Mouse (Mus musculus) megakaryocyte, embryonic 14.5 days (primary cell): ENCODE results near the gene Olfr1278. TPM values are rescaled to one million over a fixed set of nuclear protein-coding genes. Genes with fewer than 3 reads are reported as not detected.
"Not testable (repeated sequence)": the region's sequence is repeated elsewhere in the genome, so short reads cannot be mapped to it uniquely, and the experiment has no call there.

Experiments
- H3K27me3 ChIP-seq: replicated peaks from 2 replicates; pipeline ENCODE3; 2012; ENCODE audit warnings: inconsistent platforms
- H3K36me3 ChIP-seq: replicated peaks from 2 replicates; pipeline ENCODE3; 2012; ENCODE audit warnings: low read length, inconsistent platforms, mixed read lengths
- H3K4me1 ChIP-seq: 2 replicates; pipeline ENCODE4 v1.6.1; 2012; ENCODE audit warnings: inconsistent platforms
- H3K4me3 ChIP-seq: replicated peaks from 2 replicates; pipeline ENCODE3; 2012; ENCODE audit warnings: moderate library complexity, mild to moderate bottlenecking, inconsistent platforms
- H3K9me3 ChIP-seq: 2 replicates; pipeline ENCODE4 v1.6.1; 2012; ENCODE audit warnings: inconsistent platforms
- FLI1 ChIP-seq: IDR thresholded peaks from 2 replicates; pipeline ENCODE4 v1.6.1; 2012; ENCODE audit warnings: low read length, inconsistent platforms, mixed read lengths
- GATA1 ChIP-seq: IDR thresholded peaks from 3 replicates; pipeline ENCODE4 v1.6.1; 2012; ENCODE audit warnings: mixed read lengths, low read length, inconsistent platforms, borderline replicate concordance
- polyA plus RNA-seq: library from polyadenylated mRNA; stranded (reverse); fragments of >175 nt; gene quantifications from 2 replicates; pipeline ENCODE4 v1.2.3, GENCODE M21; 2012; ENCODE audit warnings: low replicate concordance; ENCODE audit not compliant: insufficient read depth

Olfr1278 gene
- not detected in 2 replicates for polyA plus RNA-seq

DNA sequence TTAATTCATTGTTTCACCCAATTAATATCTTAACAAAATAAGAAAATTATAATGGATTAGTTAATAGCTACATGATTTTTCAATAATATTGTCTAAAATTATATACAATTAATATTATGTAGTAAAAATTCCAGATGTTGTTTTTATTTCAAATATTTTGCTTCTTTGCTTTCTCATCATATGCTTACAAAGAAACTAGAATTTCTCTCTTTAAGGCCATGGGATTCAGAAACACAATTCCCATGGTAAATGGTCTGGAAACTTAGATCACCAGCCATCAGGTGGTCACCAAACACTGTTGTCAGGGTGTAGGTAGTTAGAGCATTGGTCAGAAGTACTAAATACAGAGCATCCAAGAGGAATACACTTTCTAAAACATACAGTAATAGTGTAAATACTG is at the start of gene Olfr1278:
Gene Olfr1278 (plus strand): TSS at position 301 of the 400 bp plus-strand sequence.
- no peak within 1 kb of the TSS for H3K4me3 ChIP-seq
- TF ChIP-seq GATA1 (no peak), FLI1 (no peak)
- no peaks in the 10 kb centered on the region for H3K36me3 ChIP-seq
- no peaks in the 10 kb centered on the region for H3K4me1 ChIP-seq
- H3K27me3 ChIP-seq, result no peaks in the 10 kb centered on the region
- no peaks in the 10 kb centered on the region for H3K9me3 ChIP-seq

DNA sequence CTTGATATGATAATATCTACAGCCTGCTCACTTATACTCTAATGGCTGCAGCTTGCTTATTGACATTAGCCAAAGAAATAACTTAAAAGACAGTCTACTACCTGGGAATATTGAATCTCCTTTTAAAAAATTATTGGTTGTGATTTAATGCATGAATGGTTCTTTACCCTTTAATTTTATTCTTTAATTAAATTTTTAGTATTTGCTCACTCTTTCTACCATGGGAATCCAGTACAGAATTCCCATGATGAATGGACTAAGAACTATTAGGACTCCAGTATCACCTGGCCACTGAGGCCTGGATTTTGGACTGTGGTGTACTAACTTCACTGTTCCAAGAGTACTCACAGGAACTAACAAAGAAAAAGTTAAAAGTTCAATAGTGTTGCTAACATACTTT is 35.7 kb upstream of the Olfr1278 start, which contains the start of gene Olfr1276:
Gene Olfr1276 (plus strand): TSS at position 301 of the 400 bp plus-strand sequence.
- H3K36me3 ChIP-seq, result no peaks in the 10 kb centered on the region
- H3K4me3 ChIP-seq, result no peak within 1 kb of the TSS
- TF ChIP-seq GATA1 (no peak), FLI1 (no peak)
- no peaks in the 10 kb centered on the region for H3K27me3 ChIP-seq
- H3K9me3 ChIP-seq, result no peaks in the 10 kb centered on the region
- H3K4me1 ChIP-seq, result no peaks in the 10 kb centered on the region

DNA sequence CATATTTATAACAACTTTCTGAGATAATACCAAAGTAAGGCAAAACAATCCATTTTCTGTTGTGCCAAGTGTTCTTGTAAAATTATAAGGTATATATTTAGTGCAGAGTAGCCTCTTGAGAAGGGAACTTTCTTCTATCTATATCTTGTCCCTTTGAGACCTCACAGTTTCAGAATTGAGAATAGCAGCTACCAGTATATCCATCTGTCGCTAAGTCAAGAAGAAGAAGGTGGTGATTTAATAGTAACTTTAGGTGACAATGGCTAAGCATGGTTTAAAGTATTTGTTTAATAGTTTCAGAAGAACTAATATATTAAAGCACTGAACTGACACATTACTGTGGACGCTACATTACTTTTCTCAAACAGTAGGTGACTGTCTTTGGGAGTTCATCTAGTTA is 15.9 kb upstream of the Olfr1278 start, which contains the start of gene Olfr1277:
Gene Olfr1277 (minus strand): TSS at position 101 of the 400 bp plus-strand sequence.
- TF ChIP-seq GATA1 (no peak), FLI1 (no peak)
- Histone ChIP-seq H3K9me3 (no peaks in the 10 kb centered on the region), H3K27me3 (no peaks in the 10 kb centered on the region), H3K36me3 (no peaks in the 10 kb centered on the region), H3K4me3 (no peak within 1 kb of the TSS), H3K4me1 (no peaks in the 10 kb centered on the region)

DNA sequence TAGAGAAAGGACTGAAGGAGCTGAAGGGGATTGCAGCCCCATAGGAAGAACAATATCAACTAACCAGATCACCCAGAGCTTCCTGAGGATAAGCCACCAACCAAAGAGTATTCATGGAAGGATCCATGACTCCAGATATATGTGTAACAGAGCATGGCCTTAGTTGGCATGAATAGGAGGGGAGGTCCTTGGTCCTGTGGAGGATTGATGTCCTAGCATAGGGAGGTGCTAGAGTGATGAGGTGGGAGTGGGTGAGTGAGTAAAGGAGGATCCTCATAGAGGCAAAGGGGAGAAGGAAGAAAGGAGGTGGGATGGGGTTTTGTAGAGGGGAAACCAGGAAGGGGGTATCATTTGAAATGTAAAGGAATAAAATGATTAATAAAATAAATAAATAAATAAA is 8.6 kb downstream of the Olfr1278 start:
- H3K4me1 ChIP-seq, result no peaks in the 10 kb centered on the region
- H3K4me3 ChIP-seq, result no peak overlapping the region
- TF ChIP-seq GATA1, result no peak
- no peaks in the 10 kb centered on the region for H3K27me3 ChIP-seq
- no peaks in the 10 kb centered on the region for H3K9me3 ChIP-seq
- H3K36me3 ChIP-seq, result no peaks in the 10 kb centered on the region

DNA sequence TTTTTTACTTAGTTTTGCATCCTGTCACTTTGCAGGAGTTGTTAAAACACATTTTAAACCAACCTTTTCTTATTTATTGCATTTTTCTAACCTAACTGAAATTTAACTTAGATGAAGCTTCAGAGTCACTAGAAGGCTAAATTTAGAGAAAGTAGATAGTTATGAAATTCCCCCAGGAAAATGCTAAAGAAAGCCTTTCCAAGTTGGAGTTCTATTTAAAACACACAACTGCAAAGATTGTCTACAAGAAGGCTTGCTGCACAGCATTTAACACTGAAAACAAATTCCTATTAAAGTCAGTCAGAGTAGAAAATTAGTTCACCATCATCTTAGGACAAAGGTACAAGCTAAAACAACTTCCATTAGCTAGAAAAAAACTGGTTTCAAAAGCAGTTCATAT is 10.4 kb downstream of the Olfr1278 start, which contains the start of gene Olfr1279:
Gene Olfr1279 (plus strand): TSS at position 262 of the 400 bp plus-strand sequence.
- H3K4me3 ChIP-seq, result no peak within 1 kb of the TSS
- no peak for TF ChIP-seq FLI1
- TF ChIP-seq GATA1, result no peak

DNA sequence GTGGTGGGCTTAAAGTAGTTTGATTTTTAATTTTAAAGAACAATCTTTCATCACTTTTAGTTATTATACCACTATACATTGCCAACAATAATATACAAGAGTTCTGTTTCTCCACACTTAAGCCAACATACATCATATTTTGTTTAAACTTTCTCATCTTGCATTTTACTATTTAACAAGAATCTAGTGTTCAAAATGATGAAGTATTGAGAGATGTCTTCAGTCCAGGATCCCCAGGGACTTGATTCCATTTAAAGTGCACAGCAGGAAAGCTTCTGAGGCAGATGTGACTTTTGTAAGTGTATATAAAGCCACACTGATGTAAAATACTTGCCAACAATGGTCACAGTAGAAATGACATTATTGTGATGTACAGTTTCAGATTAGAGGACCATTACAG is 23.8 kb downstream of the Olfr1278 start, which contains the start of gene Olfr1280:
Gene Olfr1280 (plus strand): TSS at position 301 of the 400 bp plus-strand sequence.
- Histone ChIP-seq H3K4me3 (no peak within 1 kb of the TSS), H3K4me1 (no peaks in the 10 kb centered on the region), H3K27me3 (no peaks in the 10 kb centered on the region), H3K9me3 (no peaks in the 10 kb centered on the region), H3K36me3 (no peaks in the 10 kb centered on the region)
- TF ChIP-seq GATA1, result no peak
- no peak for TF ChIP-seq FLI1

More for the DNA sequence above, 10.4 kb downstream of the Olfr1278 start, which contains the start of gene Olfr1279:
- H3K36me3 ChIP-seq, result no peaks in the 10 kb centered on the region
- H3K4me1 ChIP-seq, result no peaks in the 10 kb centered on the region
- no peaks in the 10 kb centered on the region for H3K9me3 ChIP-seq
- no peaks in the 10 kb centered on the region for H3K27me3 ChIP-seq

DNA sequence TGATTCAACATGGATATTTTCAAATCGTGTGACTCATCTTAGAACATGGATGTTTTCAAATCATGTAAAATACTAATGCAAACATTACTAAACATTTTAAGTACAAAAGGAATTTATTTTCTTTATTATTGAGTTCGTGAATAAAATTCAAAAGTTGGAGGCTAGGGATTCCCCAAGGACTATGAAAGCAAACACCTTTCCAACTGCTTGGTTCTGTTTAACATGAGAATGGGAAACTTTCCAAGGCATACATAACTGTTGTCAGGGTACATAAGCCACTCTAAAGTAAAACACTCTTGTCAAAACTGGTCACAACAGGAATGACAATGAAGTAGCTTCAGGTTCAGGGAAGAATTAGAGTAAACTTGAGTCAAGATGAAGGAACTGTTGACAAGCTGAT is 36.3 kb downstream of the Olfr1278 start, which contains the start of gene Olfr1281:
Gene Olfr1281 (plus strand): TSS at position 301 of the 400 bp plus-strand sequence.
- TF ChIP-seq FLI1 (no peak), GATA1 (no peak)
- Histone ChIP-seq H3K4me1 (no peaks in the 10 kb centered on the region), H3K36me3 (no peaks in the 10 kb centered on the region), H3K27me3 (no peaks in the 10 kb centered on the region), H3K4me3 (no peak within 1 kb of the TSS), H3K9me3 (no peaks in the 10 kb centered on the region)

DNA sequence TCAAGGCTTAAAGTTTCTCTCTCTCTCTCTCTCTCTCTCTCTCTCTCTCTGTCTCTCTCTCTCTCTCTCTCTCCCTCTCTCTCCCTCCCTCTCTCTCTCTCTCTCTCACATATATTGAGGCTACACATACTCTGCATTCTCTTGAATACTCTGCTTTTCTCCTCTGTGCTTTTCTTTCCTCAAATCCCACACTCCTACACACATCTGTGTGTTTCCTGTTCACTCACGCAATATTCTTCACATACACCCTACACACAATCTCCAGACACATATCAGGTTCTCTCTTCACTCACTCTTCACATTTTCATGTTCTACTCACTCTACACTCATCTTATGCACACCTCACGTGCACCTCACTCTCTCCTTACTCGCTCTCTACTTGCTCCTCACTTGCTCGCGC is 43.8 kb downstream of the Olfr1278 start:
- H3K9me3 ChIP-seq, H3K27me3 ChIP-seq, H3K4me1 ChIP-seq, H3K4me3 ChIP-seq, H3K36me3 ChIP-seq: not testable (repeated sequence)

DNA sequence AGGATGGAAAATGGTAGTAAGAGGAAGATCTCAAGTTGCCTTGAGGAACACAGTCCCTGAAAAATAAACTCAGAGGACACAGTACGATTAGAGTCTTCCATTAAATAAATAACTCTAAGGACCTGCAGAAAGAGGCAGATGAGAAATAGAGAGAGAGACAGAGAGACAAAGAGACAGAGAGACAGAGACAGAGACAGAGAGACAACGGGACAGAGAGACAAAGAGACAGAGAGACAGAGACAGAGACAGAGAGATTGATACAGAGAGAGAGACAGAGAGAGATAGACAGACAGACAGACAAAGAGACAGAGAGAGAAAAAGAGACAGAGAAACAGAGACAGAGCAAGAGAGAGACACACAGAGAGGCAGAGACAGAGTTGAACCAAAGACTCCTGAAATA is 46.0 kb downstream of the Olfr1278 start, which contains the start of gene Olfr1282:
Gene Olfr1282 (minus strand): TSS at position 101 of the 400 bp plus-strand sequence.
- H3K9me3 ChIP-seq, result no peaks in the 10 kb centered on the region
- TF ChIP-seq FLI1 (no peak), GATA1 (no peak)
- H3K4me1 ChIP-seq, result no peaks in the 10 kb centered on the region
- no peaks in the 10 kb centered on the region for H3K27me3 ChIP-seq
- no peak within 1 kb of the TSS for H3K4me3 ChIP-seq
- H3K36me3 ChIP-seq, result no peaks in the 10 kb centered on the region

Other genes with a start within 250 kb of the Olfr1278 start
- gene Gm13941, start 184.2 kb upstream of the Olfr1278 start, polyA plus RNA-seq, result not detected in 2 replicates
- gene Gm15130, start 137.2 kb upstream of the Olfr1278 start, polyA plus RNA-seq, result not detected in 2 replicates
- gene 4930430A15Rik, start 60.5 kb upstream of the Olfr1278 start, polyA plus RNA-seq, result not detected in 2 replicates
- gene Olfr1275, start 54.9 kb upstream of the Olfr1278 start, polyA plus RNA-seq, result not detected in 2 replicates
- gene Olfr1276, start 35.6 kb upstream of the Olfr1278 start, polyA plus RNA-seq, result 1.2 TPM in 1 of 2 replicates, not detected in the other
- not detected in 2 replicates for gene Olfr1277, start 16.0 kb upstream of the Olfr1278 start, polyA plus RNA-seq
- not detected in 2 replicates for gene Olfr1279, start 10.5 kb downstream of the Olfr1278 start, polyA plus RNA-seq
- gene Olfr1280, start 23.9 kb downstream of the Olfr1278 start, polyA plus RNA-seq, result not detected in 2 replicates
- gene Olfr1281, start 36.4 kb downstream of the Olfr1278 start, polyA plus RNA-seq, result not detected in 2 replicates
- not detected in 2 replicates for gene Olfr1282, start 45.9 kb downstream of the Olfr1278 start, polyA plus RNA-seq
- not detected in 2 replicates for gene Olfr1283, start 76.7 kb downstream of the Olfr1278 start, polyA plus RNA-seq
- not detected in 2 replicates for gene Olfr1284, start 85.4 kb downstream of the Olfr1278 start, polyA plus RNA-seq
- gene Olfr1286, start 133.0 kb downstream of the Olfr1278 start, polyA plus RNA-seq, result not detected in 2 replicates
- not detected in 2 replicates for gene Olfr1287, start 159.0 kb downstream of the Olfr1278 start, polyA plus RNA-seq
- not detected in 2 replicates for gene Olfr1288, start 184.0 kb downstream of the Olfr1278 start, polyA plus RNA-seq
- gene Olfr1289, start 190.7 kb downstream of the Olfr1278 start, polyA plus RNA-seq, result not detected in 2 replicates
- not detected in 2 replicates for gene Olfr1290, start 203.7 kb downstream of the Olfr1278 start, polyA plus RNA-seq
- gene Olfr1291-ps1, start 207.0 kb downstream of the Olfr1278 start, polyA plus RNA-seq, result not detected in 2 replicates
- gene Olfr1293-ps, start 235.1 kb downstream of the Olfr1278 start, polyA plus RNA-seq, result not detected in 2 replicates